Mouse (Mus musculus): ENCODE measurements around the gene Mrps11.

- TF ChIP-seq CTCF (IDR thresholded peaks at IDR 0.05; ENCODE audit: low read depth) (no peak), EP300 (IDR thresholded peaks at IDR 0.05; ENCODE audit: low read depth) (peak; percentile 92)
Observed at GRCm38 (mm10) chr7:78799730-78800496, 17.0 kb downstream of the Mrps11 start.
